Mouse (Mus musculus): ENCODE data around the gene Aasdh. TPM values are rescaled to one million over a fixed set of nuclear protein-coding genes. Genes with fewer than 3 reads are reported as not detected.

The Aasdh gene
- polyA plus RNA-seq, 1 experiment from 2014 or later, result 18.2 TPM

DNA sequence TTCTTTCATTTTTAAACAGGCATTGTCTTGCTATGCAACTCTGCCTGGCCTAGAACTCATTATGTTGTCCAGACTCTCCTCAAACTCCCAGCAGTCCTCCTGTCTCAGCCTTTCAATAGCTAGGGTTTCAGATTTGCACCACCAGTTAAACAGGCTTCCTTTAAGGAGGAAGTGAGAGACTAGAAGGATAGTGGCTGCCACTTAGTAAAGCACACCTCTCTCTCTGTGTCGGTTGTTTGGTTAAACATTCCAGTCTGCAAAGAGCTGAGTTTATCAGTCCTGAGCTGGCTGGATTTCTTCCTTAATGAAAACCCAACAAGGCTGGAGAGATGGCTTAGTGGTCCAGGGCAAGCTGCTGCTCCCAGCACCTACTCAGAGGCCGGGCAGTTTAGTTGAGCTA is 12.7 kb downstream of the Aasdh start:
- H3K9ac ChIP-seq (ENCODE audit: low read length), result no peak overlapping the region
- H3K4me2 ChIP-seq (ENCODE audit: low read length), result no peak overlapping the region
- no peaks in the 10 kb centered on the region for H3K4me1 ChIP-seq (ENCODE audit: control insufficient read depth, insufficient read depth, low read length)
- 86% methylated on average over 2 of the region's 2 CpGs for WGBS
- H3K4me3 ChIP-seq (ENCODE audit: low read depth, low read length), result no peak overlapping the region
- no peaks in the 10 kb centered on the region for H3K27me3 ChIP-seq (replicated peaks; ENCODE audit: control insufficient read depth, insufficient read depth, low read length)
- H3K9me3 ChIP-seq (replicated peaks; ENCODE audit: control insufficient read depth, low read length), result no peaks in the 10 kb centered on the region
- peaks cover 60% of the 10 kb centered on the region for H3K36me3 ChIP-seq (ENCODE audit: control insufficient read depth, insufficient read depth, low read length)
- no peak overlapping the region for H3K27ac ChIP-seq (ENCODE audit: low read depth, low read length)
- DNase-seq (ENCODE audit: low spot score) (no peak), ATAC-seq (no peak)

DNA sequence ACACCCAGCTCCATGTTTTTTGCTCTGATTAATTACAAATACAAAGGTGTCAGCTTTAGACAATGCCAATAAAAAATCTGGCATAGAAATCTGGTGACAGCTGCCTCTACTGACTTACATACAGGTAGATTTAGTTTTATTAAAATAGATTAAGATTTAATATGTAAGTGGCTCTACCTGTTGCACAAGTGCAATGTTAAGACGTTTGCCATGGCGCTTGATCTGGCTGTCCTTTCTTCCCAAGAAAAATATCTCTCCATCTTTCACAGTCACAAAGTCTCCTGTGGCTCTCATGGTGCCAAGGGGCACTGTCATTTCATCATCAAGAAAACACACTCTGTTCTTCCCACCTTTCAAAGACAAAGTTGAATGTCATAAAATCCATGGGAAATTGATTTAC is 18.3 kb downstream of the Aasdh start:
- Histone ChIP-seq H3K9ac (ENCODE audit: low read length) (no peak overlapping the region), H3K36me3 (ENCODE audit: control insufficient read depth, insufficient read depth, low read length) (peaks cover 67% of the 10 kb centered on the region), H3K4me3 (ENCODE audit: low read depth, low read length) (no peak overlapping the region), H3K4me2 (ENCODE audit: low read length) (no peak overlapping the region), H3K27ac (ENCODE audit: low read depth, low read length) (no peak overlapping the region), H3K9me3 (replicated peaks; ENCODE audit: control insufficient read depth, low read length) (no peaks in the 10 kb centered on the region), H3K4me1 (ENCODE audit: control insufficient read depth, insufficient read depth, low read length) (no peaks in the 10 kb centered on the region), H3K27me3 (replicated peaks; ENCODE audit: control insufficient read depth, insufficient read depth, low read length) (no peaks in the 10 kb centered on the region)
- ATAC-seq (no peak), DNase-seq (ENCODE audit: low spot score) (no peak)
- 88% methylated on average over 2 of the region's 2 CpGs for WGBS

DNA sequence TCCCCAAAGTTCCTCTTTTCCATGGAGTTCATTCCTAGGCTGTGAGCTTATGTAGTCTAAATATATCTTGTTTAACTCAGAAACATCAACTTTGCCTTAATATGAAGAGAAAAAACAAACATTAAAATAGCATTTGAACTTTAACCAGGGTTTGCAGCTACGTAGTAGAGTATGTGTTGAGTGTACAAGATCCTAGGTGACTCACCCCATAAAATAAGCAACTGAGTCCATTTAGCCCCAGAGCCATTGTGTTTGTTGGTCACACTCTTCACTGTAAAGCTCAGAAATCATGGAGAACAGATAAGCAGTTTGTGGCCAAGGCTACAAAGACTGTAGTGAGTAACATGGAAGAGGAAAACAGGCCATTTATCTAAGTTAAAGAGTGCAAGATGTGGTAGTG is 21.2 kb downstream of the Aasdh start:
- H3K9me3 ChIP-seq (replicated peaks; ENCODE audit: control insufficient read depth, low read length), result no peaks in the 10 kb centered on the region
- no peak for ATAC-seq
- no peak overlapping the region for H3K9ac ChIP-seq (ENCODE audit: low read length)
- no peak overlapping the region for H3K4me2 ChIP-seq (ENCODE audit: low read length)
- no peak overlapping the region for H3K27ac ChIP-seq (ENCODE audit: low read depth, low read length)
- no peak for DNase-seq (ENCODE audit: low spot score)
- H3K4me1 ChIP-seq (ENCODE audit: control insufficient read depth, insufficient read depth, low read length), result no peaks in the 10 kb centered on the region
- no peaks in the 10 kb centered on the region for H3K27me3 ChIP-seq (replicated peaks; ENCODE audit: control insufficient read depth, insufficient read depth, low read length)
- H3K4me3 ChIP-seq (ENCODE audit: low read depth, low read length), result no peak overlapping the region
- WGBS, result 95% methylated on average over 1 of the region's 1 CpGs
- peaks cover 50% of the 10 kb centered on the region for H3K36me3 ChIP-seq (ENCODE audit: control insufficient read depth, insufficient read depth, low read length)

DNA sequence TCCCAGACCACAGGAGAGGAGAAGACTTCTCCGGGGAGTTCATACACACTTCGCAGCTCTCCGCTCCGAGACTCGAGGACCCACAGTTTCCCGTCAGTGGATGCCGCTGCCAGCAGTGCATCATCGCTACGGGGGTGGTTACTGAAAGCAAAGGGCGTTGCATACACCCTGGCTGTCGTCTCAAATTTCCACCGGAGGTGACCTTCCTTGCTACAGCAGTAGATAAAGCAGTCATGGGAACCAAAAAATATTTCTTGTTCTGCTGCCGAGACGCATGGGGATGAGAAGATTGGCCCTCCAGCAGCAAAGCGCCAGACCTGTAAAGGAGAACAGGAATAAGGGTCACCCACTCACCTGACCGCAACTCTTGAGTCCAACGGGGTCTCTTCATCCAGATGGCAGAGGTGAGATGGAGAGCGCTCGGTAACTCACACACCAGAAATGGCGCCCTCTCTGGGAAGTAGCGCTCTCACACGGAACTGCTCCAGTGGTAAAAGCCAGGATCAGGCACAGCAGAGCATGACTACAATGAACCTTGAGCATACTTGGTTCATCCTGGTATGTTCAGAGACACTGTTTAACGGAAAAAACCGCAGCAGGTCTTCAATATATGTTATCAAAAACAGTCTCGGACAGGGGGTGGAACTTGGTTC is 29.1 kb downstream of the Aasdh start:
- H3K9me3 ChIP-seq (replicated peaks; ENCODE audit: control insufficient read depth, low read length), result no peaks in the 10 kb centered on the region
- no peak overlapping the region for H3K9ac ChIP-seq (ENCODE audit: low read length)
- no peak overlapping the region for H3K4me3 ChIP-seq (ENCODE audit: low read depth, low read length)
- WGBS, result 92% methylated on average over 25 of the region's 25 CpGs
- ATAC-seq (no peak), DNase-seq (ENCODE audit: low spot score) (no peak)
- no peaks in the 10 kb centered on the region for H3K4me1 ChIP-seq (ENCODE audit: control insufficient read depth, insufficient read depth, low read length)
- no peaks in the 10 kb centered on the region for H3K27me3 ChIP-seq (replicated peaks; ENCODE audit: control insufficient read depth, insufficient read depth, low read length)
- H3K36me3 ChIP-seq (ENCODE audit: control insufficient read depth, insufficient read depth, low read length), result peaks cover 57% of the 10 kb centered on the region
- H3K4me2 ChIP-seq (ENCODE audit: low read length), result no peak overlapping the region
- no peak overlapping the region for H3K27ac ChIP-seq (ENCODE audit: low read depth, low read length)

DNA sequence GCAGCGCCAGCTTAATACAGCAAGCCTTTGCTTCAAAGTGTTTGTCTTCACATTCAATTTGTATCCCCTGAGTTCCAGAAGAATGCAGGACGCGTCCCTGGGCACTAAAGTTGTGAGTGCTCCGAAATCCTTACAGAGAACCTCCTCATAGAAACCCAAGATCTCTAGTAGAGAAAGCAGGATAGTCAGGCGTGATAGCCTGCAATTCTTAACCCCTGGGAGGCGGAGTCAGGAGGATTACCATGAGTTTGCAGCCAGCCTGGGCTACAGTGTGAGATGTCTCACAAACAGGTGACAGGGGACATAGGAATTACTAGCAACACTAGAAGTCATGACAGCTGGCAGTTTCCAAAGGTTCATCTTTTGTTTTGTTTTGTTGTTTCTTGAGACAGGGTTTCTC is 35.8 kb downstream of the Aasdh start:
- ATAC-seq (no peak), DNase-seq (ENCODE audit: low spot score) (no peak)
- H3K4me3 ChIP-seq (ENCODE audit: low read depth, low read length), result no peak overlapping the region
- WGBS, result 60% methylated on average over 6 of the region's 6 CpGs
- no peak overlapping the region for H3K27ac ChIP-seq (ENCODE audit: low read depth, low read length)
- H3K9ac ChIP-seq (ENCODE audit: low read length), result no peak overlapping the region
- H3K9me3 ChIP-seq (replicated peaks; ENCODE audit: control insufficient read depth, low read length), result no peaks in the 10 kb centered on the region
- no peak overlapping the region for H3K4me2 ChIP-seq (ENCODE audit: low read length)
- no peaks in the 10 kb centered on the region for H3K4me1 ChIP-seq (ENCODE audit: control insufficient read depth, insufficient read depth, low read length)
- peaks cover 83% of the 10 kb centered on the region for H3K36me3 ChIP-seq (ENCODE audit: control insufficient read depth, insufficient read depth, low read length)
- no peaks in the 10 kb centered on the region for H3K27me3 ChIP-seq (replicated peaks; ENCODE audit: control insufficient read depth, insufficient read depth, low read length)

DNA sequence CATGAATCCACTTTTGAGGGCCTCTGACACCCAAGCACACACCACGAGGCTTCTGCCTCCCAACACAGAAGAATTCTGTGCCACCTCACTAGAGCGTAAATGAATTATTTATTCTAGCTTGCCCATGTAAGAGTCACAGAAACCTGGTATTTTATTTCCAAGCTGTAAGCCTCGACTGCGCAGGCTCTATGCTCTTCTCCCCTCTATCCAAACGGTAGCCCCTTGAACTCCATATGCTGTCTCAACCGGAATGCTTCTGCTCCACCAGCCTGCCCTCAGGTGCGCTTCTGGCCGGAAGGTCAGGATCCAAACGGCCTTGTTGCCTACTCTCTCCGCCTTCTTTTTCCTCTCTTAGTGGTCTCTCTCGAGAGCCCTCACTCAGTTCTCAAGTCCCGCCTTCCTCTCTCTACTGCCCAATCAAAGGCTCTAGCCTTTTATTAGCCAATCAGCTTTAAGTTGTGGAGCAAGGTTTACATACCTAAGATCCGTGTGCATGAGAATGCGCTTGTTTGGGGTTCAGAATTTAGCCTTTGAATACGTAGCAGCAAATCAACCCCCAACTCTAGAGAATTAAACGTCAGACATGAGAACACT is 36.5 kb downstream of the Aasdh start:
- no peaks in the 10 kb centered on the region for H3K4me1 ChIP-seq (ENCODE audit: control insufficient read depth, insufficient read depth, low read length)
- peak overlapping the region; percentile 12 for H3K4me2 ChIP-seq (ENCODE audit: low read length)
- peaks cover 79% of the 10 kb centered on the region for H3K36me3 ChIP-seq (ENCODE audit: control insufficient read depth, insufficient read depth, low read length)
- no peaks in the 10 kb centered on the region for H3K27me3 ChIP-seq (replicated peaks; ENCODE audit: control insufficient read depth, insufficient read depth, low read length)
- H3K4me3 ChIP-seq (ENCODE audit: low read depth, low read length), result no peak overlapping the region
- DNase-seq (ENCODE audit: low spot score) (peak; percentile 53), ATAC-seq (peak; percentile 61; the same call in 1 of the 2 replicates)
- no peaks in the 10 kb centered on the region for H3K9me3 ChIP-seq (replicated peaks; ENCODE audit: control insufficient read depth, low read length)
- H3K27ac ChIP-seq (ENCODE audit: low read depth, low read length), result no peak overlapping the region
- H3K9ac ChIP-seq (ENCODE audit: low read length), result no peak overlapping the region
- WGBS, result 25% methylated on average over 16 of the region's 16 CpGs

DNA sequence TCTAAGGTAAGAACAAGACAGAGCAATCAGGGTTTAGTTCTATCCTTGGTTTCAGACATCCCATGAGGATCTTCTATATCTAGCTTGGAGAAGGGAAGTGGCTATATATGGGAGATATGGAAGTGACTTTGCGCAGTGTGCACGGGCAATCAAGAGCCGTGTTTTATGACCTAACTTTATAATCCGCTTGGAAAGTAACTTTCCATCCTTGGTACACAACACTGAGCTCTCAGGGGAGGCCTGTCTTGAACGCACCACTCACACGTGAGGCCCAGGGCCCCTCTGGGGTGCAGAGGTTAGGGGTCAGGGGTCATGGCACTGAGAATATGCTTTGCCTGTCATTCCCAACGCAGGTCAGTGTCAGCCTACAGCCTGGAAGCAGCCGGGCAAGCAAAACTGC is 38.5 kb downstream of the Aasdh start:
- WGBS, result 89% methylated on average over 8 of the region's 8 CpGs
- no peak overlapping the region for H3K9ac ChIP-seq (ENCODE audit: low read length)
- H3K4me2 ChIP-seq (ENCODE audit: low read length), result no peak overlapping the region
- ATAC-seq, result no peak
- no peak overlapping the region for H3K27ac ChIP-seq (ENCODE audit: low read depth, low read length)
- H3K9me3 ChIP-seq (replicated peaks; ENCODE audit: control insufficient read depth, low read length), result no peaks in the 10 kb centered on the region
- no peaks in the 10 kb centered on the region for H3K27me3 ChIP-seq (replicated peaks; ENCODE audit: control insufficient read depth, insufficient read depth, low read length)
- no peaks in the 10 kb centered on the region for H3K4me1 ChIP-seq (ENCODE audit: control insufficient read depth, insufficient read depth, low read length)
- peaks cover 68% of the 10 kb centered on the region for H3K36me3 ChIP-seq (ENCODE audit: control insufficient read depth, insufficient read depth, low read length)
- DNase-seq (ENCODE audit: low spot score), result no peak
- no peak overlapping the region for H3K4me3 ChIP-seq (ENCODE audit: low read depth, low read length)

DNA sequence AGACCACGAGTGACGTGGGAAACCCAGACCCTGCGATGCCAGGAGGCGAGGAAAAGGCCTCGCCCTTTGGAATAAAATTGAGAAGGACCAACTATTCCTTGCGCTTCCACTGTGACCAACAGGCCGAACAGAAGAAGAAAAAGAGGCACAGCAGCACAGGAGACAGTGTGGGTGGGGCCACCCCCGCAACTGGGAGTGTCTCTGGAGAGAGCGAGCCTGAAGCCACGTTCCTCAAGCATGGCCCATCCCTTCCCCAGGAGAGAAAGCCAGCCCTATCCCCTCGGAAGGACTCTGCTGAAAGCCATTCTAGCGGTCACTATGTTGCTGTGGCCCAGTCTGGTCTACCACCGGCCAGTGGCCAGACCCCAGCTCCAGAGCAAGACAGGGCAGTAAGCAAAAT is 46.9 kb downstream of the Aasdh start:
- H3K4me1 ChIP-seq (ENCODE audit: control insufficient read depth, insufficient read depth, low read length), result peaks cover 3% of the 10 kb centered on the region; the same call in 1 of the 2 replicates
- H3K27ac ChIP-seq (ENCODE audit: low read depth, low read length), result no peak overlapping the region
- no peak overlapping the region for H3K9ac ChIP-seq (ENCODE audit: low read length)
- H3K4me2 ChIP-seq (ENCODE audit: low read length), result no peak overlapping the region
- H3K27me3 ChIP-seq (replicated peaks; ENCODE audit: control insufficient read depth, insufficient read depth, low read length), result 0 out of 2 replicates have a peak, but pooled peaks cover 7% of the 10 kb centered on the region
- peaks cover 47% of the 10 kb centered on the region for H3K36me3 ChIP-seq (ENCODE audit: control insufficient read depth, insufficient read depth, low read length)
- ATAC-seq, result no peak
- no peaks in the 10 kb centered on the region for H3K9me3 ChIP-seq (replicated peaks; ENCODE audit: control insufficient read depth, low read length)
- no peak for DNase-seq (ENCODE audit: low spot score)
- H3K4me3 ChIP-seq (ENCODE audit: low read depth, low read length), result no peak overlapping the region
- WGBS, result 80% methylated on average over 13 of the region's 13 CpGs
